ENCODE assay signal across 26 mouse cellular contexts in the genomic region with DNA sequence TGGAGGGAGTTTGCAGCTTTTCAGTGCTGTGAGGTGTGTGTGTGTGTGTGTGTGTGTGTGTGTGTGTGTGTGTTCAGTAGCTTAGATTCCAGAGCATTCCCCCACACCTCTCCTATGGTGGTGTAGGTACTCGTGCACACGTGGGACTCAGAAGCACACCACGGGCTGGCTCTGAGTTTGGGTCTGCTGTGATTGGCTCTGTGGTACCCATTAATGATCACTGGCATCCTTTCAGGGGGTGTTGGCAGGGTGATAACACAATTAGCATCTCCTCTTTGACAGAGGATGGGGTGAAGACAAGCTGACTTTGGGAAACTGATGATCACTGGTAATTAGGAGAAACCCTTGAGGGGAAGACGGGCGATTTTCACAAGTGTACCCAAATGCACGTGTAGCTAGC.
DNase-seq lines count a peak whose midpoint lies in the region; ATAC-seq and TF ChIP-seq lines count a peak whose summit lies in the region.
"Had no signal": no experiment of that assay in that cellular context is flagged by ENCODE, and none has a peak within 500 bp of the region (broad histone marks: within the 10 kb centered on the region; RNA-seq: fewer than 3 reads in every experiment).

No protein-coding gene starts in this region.

- H3K27me3 ChIP-seq in forebrain, embryonic 12.5 days = no peaks in the 10 kb centered on the region
- no peaks in the 10 kb centered on the region for H3K27me3 ChIP-seq in forebrain, embryonic 10.5 days (ENCODE audit: poor library complexity, severe bottlenecking)
- H3K27me3 ChIP-seq in testis, adult 2 months (ENCODE audit: control insufficient read depth, insufficient read depth, low read length) = no peaks in the 10 kb centered on the region
- no peaks in the 10 kb centered on the region for H3K27me3 ChIP-seq in forebrain, embryonic 15.5 days
- H3K27me3 ChIP-seq: CH12.LX; embryonic facial prominence, embryonic 13.5 days; hindbrain, embryonic 12.5 days; hindbrain, embryonic 15.5 days had no signal

- TF ChIP-seq CTCF in testis, adult 2 months (IDR thresholded peaks at IDR 0.05; ENCODE audit: control insufficient read depth, insufficient read depth, insufficient replicate concordance, low read depth, low read length) = no peak

- H3K9ac ChIP-seq in forebrain, embryonic 12.5 days = no peak overlapping the region
- no peak overlapping the region for H3K9ac ChIP-seq in forebrain, embryonic 15.5 days (replicated peaks)
- H3K9ac ChIP-seq: embryonic facial prominence, embryonic 13.5 days; hindbrain, embryonic 12.5 days; hindbrain, embryonic 15.5 days had no signal

- no peaks in the 10 kb centered on the region for H3K4me1 ChIP-seq in forebrain, embryonic 12.5 days
- 0 out of 2 replicates have a peak, but pooled peaks cover under 1% of the 10 kb centered on the region for H3K4me1 ChIP-seq in forebrain, embryonic 10.5 days
- H3K4me1 ChIP-seq in testis, adult 2 months (ENCODE audit: control insufficient read depth, insufficient read depth, low read length) = peaks cover 2% of the 10 kb centered on the region; the same call in 1 of the 2 replicates
- H3K4me1 ChIP-seq in forebrain, embryonic 15.5 days = no peaks in the 10 kb centered on the region
- H3K4me1 ChIP-seq: embryonic facial prominence, embryonic 13.5 days; hindbrain, embryonic 12.5 days; hindbrain, embryonic 15.5 days had no signal

- no peak overlapping the region for H3K4me2 ChIP-seq in forebrain, embryonic 12.5 days
- no peak overlapping the region for H3K4me2 ChIP-seq in forebrain, embryonic 15.5 days (replicated peaks)
- H3K4me2 ChIP-seq: embryonic facial prominence, embryonic 13.5 days; heart, embryonic 11.5 days; hindbrain, embryonic 12.5 days; hindbrain, embryonic 15.5 days had no signal

- no peaks in the 10 kb centered on the region for H3K36me3 ChIP-seq in forebrain, embryonic 12.5 days (replicated peaks)
- no peaks in the 10 kb centered on the region for H3K36me3 ChIP-seq in forebrain, embryonic 10.5 days (replicated peaks)
- no peaks in the 10 kb centered on the region for H3K36me3 ChIP-seq in testis, adult 2 months (ENCODE audit: control insufficient read depth, insufficient read depth, low read length)
- no peaks in the 10 kb centered on the region for H3K36me3 ChIP-seq in forebrain, embryonic 15.5 days
- H3K36me3 ChIP-seq: embryonic facial prominence, embryonic 10.5 days; embryonic facial prominence, embryonic 13.5 days; G1E; hindbrain, embryonic 12.5 days; hindbrain, embryonic 15.5 days had no signal

- H3K27ac ChIP-seq in forebrain, embryonic 12.5 days = no peak overlapping the region
- no peak overlapping the region for H3K27ac ChIP-seq in forebrain, embryonic 10.5 days
- H3K27ac ChIP-seq in testis, adult 2 months (ENCODE audit: control insufficient read depth, insufficient read depth, low read depth, low read length) = no peak overlapping the region
- no peak overlapping the region for H3K27ac ChIP-seq in forebrain, embryonic 15.5 days (replicated peaks)
- H3K27ac ChIP-seq: embryonic facial prominence, embryonic 10.5 days; embryonic facial prominence, embryonic 13.5 days; gastrocnemius, adult 2 months; hindbrain, embryonic 12.5 days; hindbrain, embryonic 15.5 days had no signal

- H3K9me3 ChIP-seq in forebrain, embryonic 12.5 days = no peaks in the 10 kb centered on the region
- H3K9me3 ChIP-seq in forebrain, embryonic 10.5 days = no peaks in the 10 kb centered on the region
- H3K9me3 ChIP-seq in forebrain, embryonic 15.5 days = no peaks in the 10 kb centered on the region
- H3K9me3 ChIP-seq: embryonic facial prominence, embryonic 10.5 days; embryonic facial prominence, embryonic 13.5 days; hindbrain, embryonic 12.5 days; hindbrain, embryonic 15.5 days had no signal

- WGBS in forebrain, embryonic 12.5 days = 68% methylated on average over 6 of the region's 6 CpGs
- 76% methylated on average over 6 of the region's 6 CpGs for WGBS in forebrain, embryonic 10.5 days
- WGBS in forebrain, embryonic 15.5 days = 38% methylated on average over 6 of the region's 6 CpGs

- TF ChIP-seq POLR2A in testis, adult 2 months (IDR thresholded peaks at IDR 0.05; ENCODE audit: control insufficient read depth, low read depth, low read length) = no peak

- no peak for DNase-seq in forebrain, embryonic 10.5 days (ENCODE audit: extremely low spot score, low spot score)
- DNase-seq in testis, postnatal 14 days (ENCODE audit: low spot score) = no peak
- DNase-seq in kidney, adult 18-20 months = no peak
- no peak for DNase-seq in kidney, postnatal 36 days
- DNase-seq: adrenal gland, postnatal 10 days; adrenal gland, postnatal 36 days; B cell, adult 2 months; cerebellum, adult 11-12 months; cerebellum, adult 8-10 months; cerebellum, postnatal 36 days; embryo, embryonic 11 days; gastrocnemius, adult 2 months; gastrocnemius, postnatal 14 days; heart, adult 11 months had no signal

- peak; percentile 44; the same call in 1 of the 2 replicates for ATAC-seq in forebrain, embryonic 12.5 days (ENCODE audit: low FRiP score)
- ATAC-seq in forebrain, embryonic 15.5 days (replicated peaks) = peak; percentile 57
- ATAC-seq: Patski had no signal

- no peak overlapping the region for H3K4me3 ChIP-seq in forebrain, embryonic 12.5 days (replicated peaks)
- H3K4me3 ChIP-seq in forebrain, embryonic 10.5 days = no peak overlapping the region
- H3K4me3 ChIP-seq in testis, adult 2 months (ENCODE audit: control insufficient read depth, low read depth, low read length) = peak overlapping the region; percentile 51
- no peak overlapping the region for H3K4me3 ChIP-seq in forebrain, embryonic 15.5 days
- H3K4me3 ChIP-seq: embryonic facial prominence, embryonic 10.5 days; embryonic facial prominence, embryonic 13.5 days; erythroblast, embryonic 14.5 days; gastrocnemius, adult 2 months; hindbrain, embryonic 12.5 days; hindbrain, embryonic 15.5 days had no signal
